Mouse (Mus musculus) spleen, adult 2 months (tissue): ENCODE results near the gene Batf3.

Source experiments
- CTCF ChIP-seq: fragments of 200-500 bp; IDR thresholded peaks from 2 replicates; pipeline ENCODE4 v1.5.1; 2011; ENCODE audit warnings: mild to moderate bottlenecking, inconsistent platforms; ENCODE audit not compliant: insufficient read depth, insufficient read length, insufficient replicate concordance; ENCODE audit errors: extremely low read depth
- POLR2A ChIP-seq: fragments of 200-500 bp; IDR thresholded peaks from 2 replicates; pipeline ENCODE4 v1.6.1; 2011; ENCODE audit warnings: low read depth, low read length, inconsistent platforms

- TF ChIP-seq POLR2A: no peak
- TF ChIP-seq CTCF: no peak
Observed at GRCm38 (mm10) chr1:191064535-191064934, 33.1 kb upstream of the Batf3 start.
